Mouse (Mus musculus): Measurements from ENCODE around the gene Wdr18.

GRCm38 (mm10) chr10:79934794-79935569 lies 25.0 kb upstream of the Wdr18 start:
- no peak for TF ChIP-seq CTCF (IDR thresholded peaks at IDR 0.05; ENCODE audit: low read depth)
- no peak for TF ChIP-seq EP300 (IDR thresholded peaks at IDR 0.05; ENCODE audit: low read depth)

Measured in liver, embryonic 14.5 days (tissue).